8 mouse cellular contexts compared by ENCODE assay signal in the genomic region with DNA sequence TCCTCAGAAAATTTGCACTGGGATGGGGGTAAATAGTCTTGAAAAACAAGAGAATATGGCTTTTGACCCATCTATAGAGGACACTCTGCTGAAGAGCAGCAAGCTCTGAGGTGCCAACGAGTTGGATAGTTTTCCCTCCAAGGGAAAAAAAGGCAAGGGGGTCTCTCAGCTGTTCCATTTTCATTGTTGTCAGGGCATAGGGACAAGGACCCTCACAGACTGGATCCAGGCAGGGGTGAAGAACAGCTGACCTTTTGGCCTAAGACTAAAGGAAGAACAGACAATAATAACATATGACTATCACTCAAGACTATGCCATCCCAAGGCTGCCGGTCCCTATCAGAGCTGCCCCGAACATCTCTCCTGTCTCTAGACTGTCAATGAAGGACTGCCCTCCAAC. TPM values are rescaled to one million over a fixed set of nuclear protein-coding genes. Genes with fewer than 3 reads are reported as not detected.
A peak's percentile ranks its signal among the peaks of the same experiment; 100 is the strongest.
DNase-seq lines count a peak whose midpoint lies in the region; ATAC-seq and TF ChIP-seq lines count a peak whose summit lies in the region.

No protein-coding gene starts in this region.

- no peaks in the 10 kb centered on the region for H3K27me3 ChIP-seq in forebrain, embryonic 15.5 days
- H3K27me3 ChIP-seq in intestine, postnatal 0 days (replicated peaks; ENCODE audit: control insufficient read depth, insufficient read depth, low read length) = no peaks in the 10 kb centered on the region
- H3K27me3 ChIP-seq in neural tube, embryonic 15.5 days (replicated peaks) = no peaks in the 10 kb centered on the region

- peak overlapping the region; percentile 7 for H3K4me3 ChIP-seq in lung, adult 2 months (replicated peaks; ENCODE audit: extremely low read depth, low read depth, low read length)
- peak overlapping the region; percentile 84 for H3K4me3 ChIP-seq in forebrain, embryonic 15.5 days
- 0 out of 2 replicates have a peak overlapping the region, but pooled peaks have one; percentile 3 for H3K4me3 ChIP-seq in intestine, postnatal 0 days (ENCODE audit: low read depth, low read length)
- H3K4me3 ChIP-seq in neural tube, embryonic 15.5 days (replicated peaks) = peak overlapping the region; percentile 84

- peaks cover 34% of the 10 kb centered on the region for H3K4me1 ChIP-seq in lung, adult 2 months (ENCODE audit: control insufficient read depth, insufficient read depth, low read length)
- peaks cover 62% of the 10 kb centered on the region for H3K4me1 ChIP-seq in forebrain, embryonic 15.5 days
- H3K4me1 ChIP-seq in intestine, postnatal 0 days (replicated peaks; ENCODE audit: control insufficient read depth, insufficient read depth, low read length) = peaks cover 5% of the 10 kb centered on the region; the same call in 1 of the 2 replicates
- peaks cover 59% of the 10 kb centered on the region for H3K4me1 ChIP-seq in neural tube, embryonic 15.5 days

- H3K4me2 ChIP-seq in forebrain, embryonic 15.5 days (replicated peaks) = peak overlapping the region; percentile 77
- peak overlapping the region; percentile 98 for H3K4me2 ChIP-seq in intestine, postnatal 0 days (replicated peaks; ENCODE audit: low read depth)
- peak overlapping the region; percentile 76 for H3K4me2 ChIP-seq in neural tube, embryonic 15.5 days

- H3K9me3 ChIP-seq in forebrain, embryonic 15.5 days = no peaks in the 10 kb centered on the region
- H3K9me3 ChIP-seq in intestine, postnatal 0 days (ENCODE audit: control insufficient read depth) = no peaks in the 10 kb centered on the region
- no peaks in the 10 kb centered on the region for H3K9me3 ChIP-seq in neural tube, embryonic 15.5 days (replicated peaks)

- TF ChIP-seq POLR2A in lung, adult 2 months (IDR thresholded peaks at IDR 0.05; ENCODE audit: borderline replicate concordance, extremely low read depth, low read depth, low read length) = no peak

- 65% methylated on average over 3 of the region's 3 CpGs for WGBS in lung, adult 2 months
- 53% methylated on average over 3 of the region's 3 CpGs for WGBS in forebrain, embryonic 15.5 days
- WGBS in intestine, postnatal 0 days = 75% methylated on average over 3 of the region's 3 CpGs
- 18% methylated on average over 3 of the region's 3 CpGs for WGBS in neural tube, embryonic 15.5 days

- no peak for DNase-seq in lung, adult 2 months
- DNase-seq in lung, postnatal 25 days (ENCODE audit: low spot score) = no peak
- no peak for DNase-seq in frontal cortex, postnatal 36 days (ENCODE audit: low spot score in 2 of 2)
- DNase-seq in retina, embryonic 14.5 days (ENCODE audit: low spot score) = no peak

- no peak for TF ChIP-seq CTCF in lung, adult 2 months (IDR thresholded peaks at IDR 0.05; ENCODE audit: insufficient read depth, low read length)
- no peak for TF ChIP-seq CTCF in intestine, postnatal 0 days (IDR thresholded peaks at IDR 0.05; ENCODE audit: low read depth)

- ATAC-seq in forebrain, embryonic 15.5 days (replicated peaks) = no peak
- no peak for ATAC-seq in intestine, postnatal 0 days
- ATAC-seq in neural tube, embryonic 15.5 days (ENCODE audit: low FRiP score) = no peak
- ATAC-seq in megakaryocyte-erythroid progenitor cell, adult 5-6 weeks (replicated peaks; ENCODE audit: low FRiP score, low TSS enrichment, poor library complexity, severe bottlenecking) = no peak

- peak overlapping the region; percentile 94 for H3K9ac ChIP-seq in forebrain, embryonic 15.5 days (replicated peaks)
- H3K9ac ChIP-seq in intestine, postnatal 0 days (ENCODE audit: low read depth, low read length) = no peak overlapping the region
- H3K9ac ChIP-seq in neural tube, embryonic 15.5 days (replicated peaks) = peak overlapping the region; percentile 97

- peak overlapping the region; percentile 96 for H3K27ac ChIP-seq in forebrain, embryonic 15.5 days (replicated peaks)
- no peak overlapping the region for H3K27ac ChIP-seq in intestine, postnatal 0 days (ENCODE audit: low read depth, low read length)
- peak overlapping the region; percentile 97 for H3K27ac ChIP-seq in neural tube, embryonic 15.5 days (replicated peaks)

- no peaks in the 10 kb centered on the region for H3K36me3 ChIP-seq in forebrain, embryonic 15.5 days
- H3K36me3 ChIP-seq in intestine, postnatal 0 days (ENCODE audit: control insufficient read depth, insufficient read depth) = no peaks in the 10 kb centered on the region
- no peaks in the 10 kb centered on the region for H3K36me3 ChIP-seq in neural tube, embryonic 15.5 days

RNA-seq across cellular contexts. Expression of a gene that starts 4.2 kb away (rescaled TPM):
- 12.0 and 12.8 TPM in 2 replicates for polyA plus RNA-seq in lung, adult 2 months (2012; rRNA removed)
- 72.1 and 78.3 TPM in 2 replicates for polyA plus RNA-seq in forebrain, embryonic 15.5 days (2015; fragmentation: Nextera tagmentation; extraction: Ambion mirVana)
- 4.1 and 4.6 TPM in 2 replicates for polyA plus RNA-seq in intestine, postnatal 0 days (2015; fragmentation: Nextera tagmentation; extraction: Ambion mirVana)
- 37.7 and 42.4 TPM in 2 replicates for polyA plus RNA-seq in neural tube, embryonic 15.5 days (2015; fragmentation: Nextera tagmentation; extraction: Ambion mirVana)
- 0.77 and 1.5 TPM in 2 replicates for total RNA-seq in megakaryocyte-erythroid progenitor cell, adult 5-6 weeks (2014; fragmentation: Nextera tagmentation)
- total RNA-seq in megakaryocyte-erythroid progenitor cell, adult 5-6 weeks (2017) = 0.09 and 0.38 TPM in 2 replicates

Comparison
In these comparisons a context has a peak if more than half of its experiments do, and no peak if none do; other contexts are left out.
1. H3K4me3 ChIP-seq: peak in every context shown above with its lines; median percentile 84 in forebrain, embryonic 15.5 days; 84 in neural tube, embryonic 15.5 days; 7 in lung, adult 2 months; 3 in intestine, postnatal 0 days.